Mouse (Mus musculus): ENCODE results near the gene Slc4a5.

Gene Slc4a5

GRCm38 (mm10) chr6:83231486-83231885, 11.9 kb downstream of the Slc4a5 start:
- in situ Hi-C loops (cut with MseI, MboI), result no loop called here

- in situ Hi-C loops (cut with MseI, MboI), result no loop called here
These were observed 13.7 kb downstream of the Slc4a5 start for GRCm38 (mm10) chr6:83233306-83233705.

GRCm38 (mm10) chr6:83234280-83234741, 14.7 kb downstream of the Slc4a5 start:
- in situ Hi-C loops (cut with MseI, MboI), result no loop called here

- in situ Hi-C loops (cut with MseI, MboI), result no loop called here
These were observed 17.5 kb downstream of the Slc4a5 start for GRCm38 (mm10) chr6:83237123-83237522.

GRCm38 (mm10) chr6:83244422-83245061, 24.9 kb downstream of the Slc4a5 start:
- in situ Hi-C loops (cut with MseI, MboI), result no loop called here

- in situ Hi-C loops (cut with MseI, MboI), result no loop called here
These were observed 25.5 kb downstream of the Slc4a5 start for GRCm38 (mm10) chr6:83245134-83245533.

GRCm38 (mm10) chr6:83245997-83246396, 26.4 kb downstream of the Slc4a5 start:
- in situ Hi-C loops (cut with MseI, MboI), result no loop called here

GRCm38 (mm10) chr6:83246750-83247149, 27.1 kb downstream of the Slc4a5 start:
- in situ Hi-C loops (cut with MseI, MboI), result no loop called here

- in situ Hi-C loops (cut with MseI, MboI), result no loop called here
These were observed 27.5 kb downstream of the Slc4a5 start for GRCm38 (mm10) chr6:83247153-83247552.

- in situ Hi-C loops (cut with MseI, MboI), result no loop called here
These were observed 34.6 kb downstream of the Slc4a5 start for GRCm38 (mm10) chr6:83254242-83254641.

GRCm38 (mm10) chr6:83264516-83264915, 44.9 kb downstream of the Slc4a5 start:
- in situ Hi-C loops (cut with MseI, MboI), result loop anchor here in 1 of 2 experiments (5.0 kb wide), 1 partner anchor 52 kb away; no protein-coding TSS in a partner anchor

- in situ Hi-C loops (cut with MseI, MboI), result loop anchor here in 1 of 2 experiments (5.0 kb wide), 1 partner anchor 98 kb away; the partner anchor contains the start of gene Dctn1
These were observed 45.6 kb downstream of the Slc4a5 start for GRCm38 (mm10) chr6:83265253-83265652.

- in situ Hi-C loops (cut with MseI, MboI), result loop anchor here in 1 of 2 experiments (5.0 kb wide), 1 partner anchor 98 kb away; the partner anchor contains the start of gene Dctn1
These were observed 46.0 kb downstream of the Slc4a5 start for GRCm38 (mm10) chr6:83265653-83266052.

GRCm38 (mm10) chr6:83267616-83268015, 48.0 kb downstream of the Slc4a5 start:
- in situ Hi-C loops (cut with MseI, MboI), result loop anchor here in 1 of 2 experiments (5.0 kb wide), 1 partner anchor 100 kb away; the partner anchor contains the start of gene Dctn1

- in situ Hi-C loops (cut with MseI, MboI), result loop anchor here in 1 of 2 experiments (5.0 kb wide), 1 partner anchor 101 kb away; the partner anchor contains the start of gene Dctn1
These were observed 48.7 kb downstream of the Slc4a5 start for GRCm38 (mm10) chr6:83268144-83269010.

- in situ Hi-C loops (cut with MseI, MboI), result no loop called here
These were observed 54.1 kb downstream of the Slc4a5 start for GRCm38 (mm10) chr6:83273733-83274132.

- in situ Hi-C loops (cut with MseI, MboI), result loop anchor here (5.0 to 25.0 kb wide), 2 partner anchors 65 to 265 kb away; no protein-coding TSS in a partner anchor
These were observed 57.5 kb downstream of the Slc4a5 start for GRCm38 (mm10) chr6:83277151-83277550.

GRCm38 (mm10) chr6:83278881-83279280, 59.3 kb downstream of the Slc4a5 start:
- in situ Hi-C loops (cut with MseI, MboI), result loop anchor here (5.0 to 25.0 kb wide), 2 partner anchors 67 to 267 kb away; no protein-coding TSS in a partner anchor

- in situ Hi-C loops (cut with MseI, MboI), result loop anchor here in 1 of 2 experiments (25.0 kb wide), 1 partner anchor 268 kb away; no protein-coding TSS in a partner anchor
These were observed 60.8 kb downstream of the Slc4a5 start for GRCm38 (mm10) chr6:83280256-83280955.

- in situ Hi-C loops (cut with MseI, MboI), result no loop called here
These were observed 81.0 kb downstream of the Slc4a5 start for GRCm38 (mm10) chr6:83300447-83301229.

GRCm38 (mm10) chr6:83301294-83301693, 81.7 kb downstream of the Slc4a5 start:
- in situ Hi-C loops (cut with MseI, MboI), result no loop called here

Measured in mouse trophoblast stem cell (cell line).